Mouse (Mus musculus) heart, embryonic 15.5 days (tissue): ENCODE measurements around the gene Borcs6. TPM values are rescaled to one million over a fixed set of nuclear protein-coding genes. Genes with fewer than 3 reads are reported as not detected.

ENCODE experiments used
- ATAC-seq: fragments of 200-750 bp; cut with Nextera tagmentation; replicated peaks from 2 replicates; pipeline ENCODE4 v1.8.0; 2017; ENCODE audit warnings: low read depth, moderate TSS enrichment; ENCODE audit not compliant: insufficient number of reproducible peaks, insufficient read depth, low FRiP score
- H3K27ac ChIP-seq: fragments of 300-500 bp; sonication (generic); 2 replicates; pipeline ENCODE4 v1.5.1; 2015; ENCODE audit warnings: mild to moderate bottlenecking, inconsistent platforms
- H3K27me3 ChIP-seq: fragments of 300-500 bp; sonication (generic); 2 replicates; pipeline ENCODE4 v1.6.1; 2015; ENCODE audit warnings: inconsistent platforms
- H3K36me3 ChIP-seq: fragments of 300-500 bp; sonication (generic); 2 replicates; pipeline ENCODE4 v1.6.1; 2015; ENCODE audit warnings: mild to moderate bottlenecking, inconsistent platforms
- H3K4me1 ChIP-seq: fragments of 300-500 bp; sonication (generic); replicated peaks from 2 replicates; pipeline ENCODE4 v1.6.1; 2015; ENCODE audit warnings: inconsistent platforms
- H3K4me2 ChIP-seq: fragments of 300-500 bp; sonication (generic); 2 replicates; pipeline ENCODE4 v1.6.1; 2015; ENCODE audit warnings: inconsistent platforms, mild to moderate bottlenecking, moderate library complexity
- H3K4me3 ChIP-seq: fragments of 300-500 bp; sonication (generic); 2 replicates; pipeline ENCODE4 v1.5.1; 2015; ENCODE audit warnings: mild to moderate bottlenecking, inconsistent platforms
- H3K9ac ChIP-seq: fragments of 300-500 bp; sonication (generic); 2 replicates; pipeline ENCODE4 v1.6.1; 2015; ENCODE audit warnings: mild to moderate bottlenecking, inconsistent platforms
- H3K9me3 ChIP-seq: fragments of 300-500 bp; sonication (generic); replicated peaks from 2 replicates; pipeline ENCODE4 v1.6.1; 2016; ENCODE audit warnings: inconsistent platforms
- WGBS: fragments of 180-500 bp; shearing (Covaris S2); methylation state at CpG from one replicate; pipeline ENCODE4 v1.1.7; 2015; ENCODE audit warnings: mixed read lengths; 5-methylcytosine and 5-hydroxymethylcytosine counted together
- polyA plus RNA-seq: library from polyadenylated mRNA; unstranded; fragments of >200 nt; fragmentation: Nextera tagmentation; extraction: Ambion mirVana; gene quantifications from 2 replicates; pipeline ENCODE4 v1.2.1, GENCODE M21; 2015

Borcs6 gene
- polyA plus RNA-seq, 1 experiment from 2014 or later: 10.5 TPM

DNA sequence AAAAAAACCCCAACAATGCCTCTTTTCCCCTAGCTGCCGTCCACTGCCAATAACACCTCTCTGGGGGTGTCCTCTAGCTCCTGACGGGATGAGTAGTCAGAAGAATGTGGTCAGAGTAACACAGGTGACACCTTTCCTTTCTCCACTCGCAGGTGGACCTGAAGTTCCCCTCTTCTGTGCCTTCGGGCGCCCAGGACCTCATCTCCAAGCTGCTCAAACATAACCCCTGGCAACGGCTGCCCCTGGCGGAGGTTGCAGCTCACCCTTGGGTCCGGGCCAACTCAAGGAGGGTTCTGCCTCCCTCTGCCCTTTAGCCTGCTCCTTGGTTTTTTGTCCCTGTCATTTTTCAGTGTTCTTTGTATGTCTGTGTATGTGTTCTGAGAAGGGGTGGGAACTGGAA, 8.8 kb upstream of the Borcs6 start:
- Histone ChIP-seq H3K4me2 (no peak overlapping the region), H3K4me1 (peaks cover 28% of the 10 kb centered on the region), H3K36me3 (peaks cover 45% of the 10 kb centered on the region), H3K27ac (no peak overlapping the region), H3K9ac (no peak overlapping the region), H3K9me3 (no peaks in the 10 kb centered on the region), H3K4me3 (no peak overlapping the region), H3K27me3 (no peaks in the 10 kb centered on the region)
- WGBS: 91% methylated on average over 8 of the region's 8 CpGs
- ATAC-seq: no peak

GRCm38 (mm10) chr11:69051771-69052170, 7.7 kb upstream of the Borcs6 start:
- no peak for ATAC-seq
- Histone ChIP-seq H3K4me2 (no peak overlapping the region), H3K36me3 (peaks cover 45% of the 10 kb centered on the region), H3K27me3 (no peaks in the 10 kb centered on the region), H3K27ac (no peak overlapping the region), H3K4me3 (no peak overlapping the region), H3K9me3 (no peaks in the 10 kb centered on the region), H3K9ac (no peak overlapping the region), H3K4me1 (peaks cover 23% of the 10 kb centered on the region)
- WGBS: 77% methylated on average over 4 of the region's 4 CpGs

DNA sequence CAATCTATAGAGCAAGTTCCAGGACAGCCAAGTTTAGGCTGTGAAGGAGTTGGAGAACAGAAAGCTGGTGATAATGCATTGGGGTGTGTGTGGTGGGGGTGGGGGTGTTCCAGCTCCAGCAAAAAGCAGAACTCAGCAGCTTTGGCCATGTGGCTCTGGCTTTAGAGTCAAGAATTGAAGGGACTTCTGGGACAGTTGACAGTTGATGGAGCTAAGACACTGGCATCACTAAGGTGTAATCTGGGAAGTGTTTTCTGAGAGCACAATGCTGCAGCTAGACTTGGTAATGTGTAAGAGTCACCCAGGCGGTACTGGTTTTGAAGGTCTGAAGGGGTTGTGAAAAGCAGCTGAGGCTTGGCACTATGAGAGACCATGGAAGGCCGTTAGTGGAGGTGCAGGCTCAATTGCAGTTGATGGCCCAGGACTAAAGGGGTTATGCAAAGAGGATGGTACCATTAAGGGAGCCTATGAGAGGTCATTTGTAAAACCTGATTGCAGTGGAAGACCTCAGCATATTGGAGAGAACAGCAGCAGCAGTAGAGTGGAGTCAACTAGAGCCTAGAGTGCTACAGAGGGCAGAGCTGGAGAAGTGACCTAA, 6.6 kb upstream of the Borcs6 start:
- peaks cover 44% of the 10 kb centered on the region for H3K36me3 ChIP-seq
- H3K9me3 ChIP-seq: no peaks in the 10 kb centered on the region
- no peaks in the 10 kb centered on the region for H3K27me3 ChIP-seq
- H3K9ac ChIP-seq: no peak overlapping the region
- H3K4me3 ChIP-seq: no peak overlapping the region
- H3K4me2 ChIP-seq: no peak overlapping the region
- H3K4me1 ChIP-seq: peaks cover 12% of the 10 kb centered on the region
- no peak for ATAC-seq
- no peak overlapping the region for H3K27ac ChIP-seq
- WGBS: 92% methylated on average over 2 of the region's 2 CpGs

DNA sequence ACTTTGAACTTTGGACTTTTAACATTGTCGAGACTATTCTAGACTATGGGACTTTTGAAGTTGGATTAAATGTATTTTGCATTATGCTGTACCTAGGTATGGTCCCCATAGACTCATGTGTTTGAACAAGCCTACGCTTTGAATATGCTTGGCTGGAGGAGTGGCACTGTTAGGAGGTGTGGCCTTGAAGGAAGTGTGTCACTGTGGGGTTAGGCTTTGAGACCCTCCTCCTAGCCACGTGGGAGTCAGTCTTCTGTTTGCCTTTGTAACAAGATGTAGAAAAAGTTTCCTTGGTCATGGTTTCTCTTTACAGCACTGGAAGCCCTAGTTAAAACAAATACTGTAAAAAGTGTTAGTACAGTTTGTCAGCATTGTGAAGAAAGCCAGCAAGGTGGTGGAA, 5.7 kb upstream of the Borcs6 start:
- WGBS: 75% methylated on average over 3 of the region's 3 CpGs
- peaks cover 35% of the 10 kb centered on the region for H3K36me3 ChIP-seq
- no peak overlapping the region for H3K27ac ChIP-seq
- no peak for ATAC-seq
- H3K4me2 ChIP-seq: no peak overlapping the region
- no peak overlapping the region for H3K4me3 ChIP-seq
- peaks cover 11% of the 10 kb centered on the region for H3K4me1 ChIP-seq
- H3K27me3 ChIP-seq: no peaks in the 10 kb centered on the region
- no peaks in the 10 kb centered on the region for H3K9me3 ChIP-seq
- H3K9ac ChIP-seq: no peak overlapping the region

DNA sequence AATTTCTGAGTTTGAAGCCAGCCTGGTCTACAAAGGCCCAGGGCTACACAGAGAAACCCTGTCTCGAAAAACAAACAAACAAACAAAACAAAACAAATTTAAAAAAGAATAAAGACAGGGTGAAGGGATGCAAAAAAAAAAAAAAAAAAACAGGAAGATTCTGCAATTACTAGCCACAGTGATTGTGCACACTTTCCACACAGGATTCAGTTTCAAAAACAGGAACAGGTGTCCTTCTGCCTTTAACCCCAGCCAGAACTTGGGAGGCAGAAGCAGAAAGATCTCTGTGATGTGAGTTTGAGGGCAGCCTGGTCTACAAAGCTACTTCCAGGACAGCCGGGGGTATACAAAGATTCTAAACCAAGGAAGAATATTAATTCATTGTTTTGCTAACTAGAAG, 1.3 kb upstream of the Borcs6 start:
- H3K9ac ChIP-seq: peak overlapping the region; percentile 73
- H3K4me1 ChIP-seq: peaks cover 27% of the 10 kb centered on the region
- ATAC-seq: no peak
- H3K27ac ChIP-seq: peak overlapping the region; percentile 91
- H3K4me2 ChIP-seq: peak overlapping the region; percentile 84
- peak overlapping the region; percentile 69 for H3K4me3 ChIP-seq
- H3K27me3 ChIP-seq: no peaks in the 10 kb centered on the region
- peaks cover 8% of the 10 kb centered on the region; the same call in 1 of the 2 replicates for H3K36me3 ChIP-seq
- H3K9me3 ChIP-seq: no peaks in the 10 kb centered on the region
- 59% methylated on average over 2 of the region's 2 CpGs for WGBS

GRCm38 (mm10) chr11:69058729-69059356, 674 bp upstream of the Borcs6 start:
- peaks cover 27% of the 10 kb centered on the region for H3K4me1 ChIP-seq
- H3K9me3 ChIP-seq: no peaks in the 10 kb centered on the region
- no peak for ATAC-seq
- H3K27ac ChIP-seq: peak overlapping the region; percentile 91
- 1% methylated on average over 19 of the region's 19 CpGs for WGBS
- H3K9ac ChIP-seq: peak overlapping the region; percentile 73
- no peaks in the 10 kb centered on the region for H3K27me3 ChIP-seq
- peaks cover 7% of the 10 kb centered on the region; the same call in 1 of the 2 replicates for H3K36me3 ChIP-seq
- peak overlapping the region; percentile 84 for H3K4me2 ChIP-seq
- H3K4me3 ChIP-seq: peak overlapping the region; percentile 69

- Histone ChIP-seq H3K4me3 (peak overlapping the region; percentile 69), H3K4me1 (peaks cover 35% of the 10 kb centered on the region), H3K27ac (peak overlapping the region; percentile 94), H3K9me3 (no peaks in the 10 kb centered on the region), H3K9ac (peak overlapping the region; percentile 84), H3K4me2 (peak overlapping the region; percentile 90), H3K36me3 (no peaks in the 10 kb centered on the region), H3K27me3 (no peaks in the 10 kb centered on the region)
- under 1% methylated on average over 49 of the region's 49 CpGs for WGBS
- peak; percentile 7 for ATAC-seq
Observed at GRCm38 (mm10) chr11:69059975-69060411, 476 bp downstream of the Borcs6 start.

- no peak for ATAC-seq
- Histone ChIP-seq H3K4me2 (peak overlapping the region; percentile 90), H3K27ac (peak overlapping the region; percentile 94), H3K9me3 (no peaks in the 10 kb centered on the region), H3K9ac (peak overlapping the region; percentile 84), H3K27me3 (no peaks in the 10 kb centered on the region), H3K4me1 (peaks cover 35% of the 10 kb centered on the region), H3K36me3 (no peaks in the 10 kb centered on the region), H3K4me3 (peak overlapping the region; percentile 69)
- WGBS: 1% methylated on average over 40 of the region's 40 CpGs
Observed at GRCm38 (mm10) chr11:69060448-69061254, 1.1 kb downstream of the Borcs6 start.

DNA sequence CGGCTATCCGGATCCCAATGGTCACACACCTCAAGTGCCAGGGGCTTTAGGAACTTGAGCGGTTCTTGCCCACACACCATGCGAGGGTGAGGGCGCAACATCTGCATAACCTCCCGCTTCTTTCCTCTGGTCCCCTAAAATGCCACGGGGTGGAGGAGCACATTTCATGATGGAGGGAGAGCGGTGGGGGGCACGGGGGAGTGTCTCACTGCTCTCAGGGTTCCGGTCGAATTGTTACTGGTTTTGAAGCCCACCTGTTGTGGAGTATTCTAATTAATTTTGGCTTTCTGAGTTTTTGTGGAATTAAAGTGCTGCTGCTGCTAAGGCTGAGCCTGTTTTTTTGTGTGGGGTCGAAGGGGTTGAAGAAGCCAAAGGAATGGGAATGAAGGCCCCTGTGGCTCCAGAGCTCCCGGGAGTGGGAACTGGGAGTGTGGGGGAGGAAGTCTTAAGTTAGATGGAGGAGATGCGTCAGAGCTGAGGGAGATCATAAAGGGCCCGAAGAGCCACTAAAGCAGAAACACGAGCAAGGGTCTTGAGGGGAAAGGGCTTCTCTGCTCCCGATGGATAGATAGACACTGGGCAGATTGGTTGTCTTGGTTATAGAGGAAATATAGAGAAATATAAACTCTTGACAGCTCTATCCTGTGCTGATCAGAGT, 1.9 kb downstream of the Borcs6 start:
- Histone ChIP-seq H3K27me3 (no peaks in the 10 kb centered on the region), H3K27ac (peak overlapping the region; percentile 94), H3K9me3 (no peaks in the 10 kb centered on the region), H3K4me2 (peak overlapping the region; percentile 90), H3K4me1 (peaks cover 41% of the 10 kb centered on the region), H3K4me3 (peak overlapping the region; percentile 69), H3K9ac (peak overlapping the region; percentile 84), H3K36me3 (no peaks in the 10 kb centered on the region)
- ATAC-seq: no peak
- 16% methylated on average over 17 of the region's 17 CpGs for WGBS

DNA sequence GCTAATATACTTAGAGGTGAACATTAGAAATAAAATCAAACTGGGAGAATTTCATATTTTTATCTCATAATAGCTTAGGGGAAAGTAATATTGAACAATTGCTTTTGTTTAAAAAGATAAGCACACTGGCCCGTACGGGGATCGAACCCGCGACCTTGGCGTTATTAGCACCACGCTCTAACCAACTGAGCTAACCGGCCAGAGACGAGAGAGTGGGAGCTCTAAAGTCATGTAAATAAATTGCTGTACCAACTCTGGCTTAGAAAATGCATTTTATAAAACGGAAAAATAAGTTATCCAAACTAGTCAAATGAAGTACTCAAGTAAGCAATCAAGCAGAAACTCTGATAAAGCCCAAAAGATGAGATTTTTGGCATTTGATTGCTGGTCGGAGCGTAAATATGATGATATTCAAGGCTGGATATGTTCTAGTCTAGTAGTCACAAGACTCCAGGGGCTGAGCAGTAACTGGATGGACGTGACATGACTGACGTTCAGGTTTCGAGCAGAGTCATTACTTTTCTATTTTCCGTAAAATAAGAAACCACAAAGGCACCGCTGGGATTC, 2.8 kb downstream of the Borcs6 start:
- Histone ChIP-seq H3K36me3 (no peaks in the 10 kb centered on the region), H3K27me3 (no peaks in the 10 kb centered on the region), H3K9me3 (no peaks in the 10 kb centered on the region), H3K9ac (peak overlapping the region; percentile 46; the same call in 1 of the 2 replicates), H3K27ac (peak overlapping the region; percentile 82), H3K4me3 (peak overlapping the region; percentile 61), H3K4me2 (peak overlapping the region; percentile 90), H3K4me1 (peaks cover 48% of the 10 kb centered on the region)
- no peak for ATAC-seq
- under 1% methylated on average over 17 of the region's 17 CpGs for WGBS
